Comparison of ENCODE assay signal across 19 mouse cellular contexts in the genomic region with DNA sequence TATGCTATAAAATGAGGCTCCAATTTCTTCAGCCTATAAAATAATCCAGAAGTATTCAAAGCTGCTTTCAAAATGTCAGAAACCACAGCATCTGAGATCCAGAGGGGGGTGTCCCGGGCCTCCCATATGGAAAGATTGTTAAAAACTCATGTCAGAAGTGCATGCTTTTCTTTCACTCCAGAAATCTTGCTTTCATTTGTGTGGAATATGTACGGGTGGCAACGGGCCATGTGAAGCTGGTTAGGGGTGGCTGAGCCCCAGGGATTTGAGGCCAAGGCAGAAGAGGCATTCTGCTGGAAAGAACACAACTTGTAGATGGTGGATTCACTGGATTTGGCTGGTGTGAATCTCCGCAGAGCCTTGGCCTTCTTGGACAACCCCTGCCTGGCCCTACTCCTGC. TPM values are rescaled to one million over a fixed set of nuclear protein-coding genes. Genes with fewer than 3 reads are reported as not detected.
"Had no signal": no experiment of that assay in that cellular context is flagged by ENCODE, and none has a peak within 500 bp of the region (broad histone marks: within the 10 kb centered on the region; RNA-seq: fewer than 3 reads in every experiment).

No protein-coding gene starts in this region.

- H3K4me3 ChIP-seq: layer of hippocampus, adult 2 months; liver, embryonic 15.5 days; midbrain, embryonic 10.5 days; myocyte; neural tube, embryonic 15.5 days had no signal

- H3K9ac ChIP-seq: liver, embryonic 15.5 days; lung, embryonic 14.5 days; neural tube, embryonic 15.5 days had no signal

- ATAC-seq: intestine, postnatal 0 days had no signal

- H3K36me3 ChIP-seq: liver, embryonic 15.5 days; midbrain, embryonic 10.5 days; neural tube, embryonic 15.5 days had no signal

- H3K9me3 ChIP-seq: liver, embryonic 15.5 days; midbrain, embryonic 10.5 days; neural tube, embryonic 15.5 days had no signal

- H3K27ac ChIP-seq: kidney, postnatal 0 days; layer of hippocampus, adult 2 months; liver, embryonic 15.5 days; midbrain, embryonic 10.5 days; neural tube, embryonic 15.5 days had no signal

- H3K4me1 ChIP-seq: liver, embryonic 15.5 days; neural tube, embryonic 15.5 days had no signal

- DNase-seq: kidney, adult 9 months; kidney, postnatal 36 days; left cerebral cortex, postnatal 4 days; lung, embryonic 14.5 days; lung, postnatal 36 days; midbrain, embryonic 14.5 days; right cerebral cortex, adult 18-20 months; right cerebral cortex, postnatal 25 days; spleen, adult 18-20 months; thymus, adult 18-20 months; thymus, postnatal 25 days had no signal

- H3K27me3 ChIP-seq: liver, embryonic 15.5 days had no signal

- H3K4me2 ChIP-seq: liver, embryonic 11.5 days; liver, embryonic 15.5 days; lung, embryonic 14.5 days; neural tube, embryonic 15.5 days had no signal

RNA-seq across cellular contexts. Expression of a gene that starts 40.7 kb away (rescaled TPM):
- polyA plus RNA-seq: myocyte had no signal
